Mouse (Mus musculus) stomach, postnatal 0 days (tissue): ENCODE measurements at regions not wholly inside any gene's neighbourhood (a gene's known extent, or its start where the extent isn't known, plus 50 kb on each side); places are given as distances from the start of the nearest gene placed in this dataset.

Experiments used
- ATAC-seq: fragments of 200-750 bp; cut with Nextera tagmentation; 2 replicates; pipeline ENCODE4 v1.8.0; 2017; ENCODE audit not compliant: low FRiP score, low TSS enrichment
- DNase-seq: peaks from one replicate; pipeline ENCODE4 v3.0.0-alpha.2; 2016; ENCODE audit warnings: low spot score
- H3K27ac ChIP-seq: fragments of 300-500 bp; sonication (generic); replicated peaks from 2 replicates; pipeline ENCODE4 v1.5.1; 2014; ENCODE audit warnings: mild to moderate bottlenecking, control low read depth
- H3K27me3 ChIP-seq: fragments of 300-500 bp; sonication (generic); 2 replicates; pipeline ENCODE4 v1.6.1; 2014; ENCODE audit warnings: low read length; ENCODE audit not compliant: control insufficient read depth, insufficient read depth
- H3K36me3 ChIP-seq: fragments of 300-500 bp; sonication (generic); 2 replicates; pipeline ENCODE4 v1.6.1; 2014; ENCODE audit warnings: low read length, mixed read lengths; ENCODE audit not compliant: control insufficient read depth, insufficient read depth
- H3K4me1 ChIP-seq: fragments of 300-500 bp; sonication (generic); replicated peaks from 2 replicates; pipeline ENCODE4 v1.6.1; 2014; ENCODE audit warnings: antibody characterized with exemption; ENCODE audit not compliant: control insufficient read depth, insufficient read depth
- H3K4me2 ChIP-seq: fragments of 300-500 bp; sonication (generic); replicated peaks from 2 replicates; pipeline ENCODE4 v1.6.1; 2014; ENCODE audit warnings: low read depth, mild to moderate bottlenecking, control low read depth, moderate library complexity
- H3K4me3 ChIP-seq: fragments of 300-500 bp; sonication (generic); 2 replicates; pipeline ENCODE4 v1.5.1; 2014; ENCODE audit warnings: low read depth, low read length, control low read depth
- H3K9ac ChIP-seq: fragments of 300-500 bp; sonication (generic); 2 replicates; pipeline ENCODE4 v1.6.1; 2014; ENCODE audit warnings: mild to moderate bottlenecking, low read length, control low read depth, mixed read lengths
- H3K9me3 ChIP-seq: fragments of 300-500 bp; sonication (generic); 2 replicates; pipeline ENCODE4 v1.6.1; 2016; ENCODE audit warnings: low read length; ENCODE audit not compliant: control insufficient read depth
- CTCF ChIP-seq: IDR thresholded peaks from 2 replicates; pipeline ENCODE4 v1.5.1; 2016; ENCODE audit warnings: antibody characterized with exemption, low read depth, mild to moderate bottlenecking, moderate library complexity
- EP300 ChIP-seq: optimal IDR thresholded peaks from 2 replicates; pipeline ENCODE3; 2016; ENCODE audit warnings: antibody characterized with exemption
- WGBS: fragments of 180-500 bp; shearing (Covaris S2); extraction: QIAGEN DNeasy Blood & Tissue Kit; methylation state at CpG from one replicate; pipeline ENCODE4 v1.1.7; 2014; 5-methylcytosine and 5-hydroxymethylcytosine counted together

DNA sequence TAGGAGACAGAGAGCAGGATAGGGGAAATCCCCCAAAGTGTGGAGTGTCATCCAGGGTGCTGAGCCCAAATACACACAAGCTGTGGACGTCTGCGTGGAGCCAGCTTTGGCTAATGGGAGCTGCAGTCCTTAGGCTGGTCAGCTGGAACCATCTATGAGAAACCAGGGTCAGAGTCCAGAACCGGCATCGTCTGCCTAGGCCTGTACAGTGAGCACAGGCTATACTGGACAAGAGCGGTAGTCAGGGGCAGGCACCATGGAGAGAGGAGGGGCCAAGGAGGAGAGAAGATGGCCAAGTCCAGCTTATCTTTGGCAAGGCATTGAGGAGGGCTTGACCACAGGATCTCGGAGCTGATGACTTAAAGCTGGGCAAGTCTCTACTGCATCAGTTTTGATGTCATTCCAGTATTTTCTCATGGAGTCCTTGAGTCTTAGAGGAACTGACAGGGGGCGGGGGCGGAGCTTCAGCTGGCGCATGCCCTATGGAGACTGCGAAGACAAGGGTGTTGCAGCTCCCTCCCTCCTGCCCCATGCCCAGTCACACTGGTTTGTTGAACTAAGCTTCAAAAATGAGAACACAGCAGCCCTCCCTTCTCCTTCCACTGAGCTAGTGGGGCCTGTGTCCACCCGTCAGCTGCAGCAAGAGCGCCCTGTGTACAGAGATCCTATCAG, 180.0 kb upstream of the Six2 start:
- no peak overlapping the region for H3K27ac ChIP-seq
- TF ChIP-seq CTCF (no peak), EP300 (no peak)
- no peaks in the 10 kb centered on the region; the same call in 1 of the 2 replicates for H3K27me3 ChIP-seq
- H3K4me2 ChIP-seq: no peak overlapping the region
- ATAC-seq (peak; percentile 46; the same call in 1 of the 2 replicates), DNase-seq (no peak)
- H3K36me3 ChIP-seq: no peaks in the 10 kb centered on the region
- no peak overlapping the region for H3K9ac ChIP-seq
- WGBS: 58% methylated on average over 12 of the region's 12 CpGs
- no peaks in the 10 kb centered on the region for H3K4me1 ChIP-seq
- H3K9me3 ChIP-seq: no peaks in the 10 kb centered on the region
- H3K4me3 ChIP-seq: no peak overlapping the region

DNA sequence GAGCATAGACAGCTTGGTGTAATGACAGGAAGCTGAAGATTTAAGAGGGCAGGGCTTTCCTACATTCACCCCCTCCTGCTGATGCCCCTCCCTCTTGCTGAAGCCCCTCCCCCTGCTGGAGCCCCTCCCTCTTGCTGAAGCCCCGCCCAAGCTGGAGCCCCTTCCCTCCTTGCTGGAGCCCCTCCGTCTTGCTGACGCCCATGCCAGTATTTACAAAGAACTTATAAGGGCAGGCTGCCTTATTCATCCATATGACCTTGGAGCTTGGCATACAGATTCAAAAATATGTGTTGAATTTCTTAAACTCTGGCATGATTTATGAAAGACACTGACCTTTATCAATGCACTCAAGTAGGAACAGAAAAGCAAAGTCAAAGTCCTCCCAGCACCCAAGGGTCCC, 178.5 kb upstream of the Six2 start:
- DNase-seq: no peak
- whole genome bisulfite sequencing: 54% methylated on average over 3 of the region's 3 CpGs
- Histone ChIP-seq H3K4me2 (no peak overlapping the region), H3K4me1 (no peaks in the 10 kb centered on the region), H3K9ac (no peak overlapping the region), H3K4me3 (no peak overlapping the region), H3K27me3 (no peaks in the 10 kb centered on the region; the same call in 1 of the 2 replicates), H3K36me3 (no peaks in the 10 kb centered on the region), H3K27ac (no peak overlapping the region), H3K9me3 (no peaks in the 10 kb centered on the region)
- no peak for ATAC-seq
- no peak for TF ChIP-seq CTCF
- TF ChIP-seq EP300: no peak

DNA sequence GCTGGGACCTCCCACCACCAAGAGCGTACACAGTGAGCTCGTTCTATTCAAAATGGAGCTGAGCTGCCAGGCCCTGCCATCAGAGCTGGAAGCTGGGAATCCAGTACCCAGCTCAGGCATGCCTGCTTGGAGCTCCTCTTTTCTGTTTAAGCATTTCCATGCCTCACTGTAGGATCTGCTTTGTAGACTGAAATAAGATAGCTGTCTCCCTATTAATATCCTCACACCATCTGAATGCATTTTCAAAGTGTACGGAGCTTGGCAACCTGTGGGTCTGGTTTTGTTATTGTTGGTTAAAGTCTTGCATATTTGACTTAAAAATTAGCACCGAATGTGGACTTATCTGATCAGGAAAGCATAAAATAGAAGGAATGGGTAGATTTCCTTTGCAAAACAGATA, 177.9 kb upstream of the Six2 start:
- Histone ChIP-seq H3K27me3 (no peaks in the 10 kb centered on the region), H3K4me1 (no peaks in the 10 kb centered on the region), H3K4me3 (no peak overlapping the region), H3K4me2 (no peak overlapping the region), H3K9me3 (no peaks in the 10 kb centered on the region), H3K27ac (no peak overlapping the region), H3K9ac (no peak overlapping the region), H3K36me3 (no peaks in the 10 kb centered on the region)
- no peak for TF ChIP-seq CTCF
- TF ChIP-seq EP300: no peak
- no peak for DNase-seq
- ATAC-seq: no peak
- WGBS: 91% methylated on average over 4 of the region's 4 CpGs

DNA sequence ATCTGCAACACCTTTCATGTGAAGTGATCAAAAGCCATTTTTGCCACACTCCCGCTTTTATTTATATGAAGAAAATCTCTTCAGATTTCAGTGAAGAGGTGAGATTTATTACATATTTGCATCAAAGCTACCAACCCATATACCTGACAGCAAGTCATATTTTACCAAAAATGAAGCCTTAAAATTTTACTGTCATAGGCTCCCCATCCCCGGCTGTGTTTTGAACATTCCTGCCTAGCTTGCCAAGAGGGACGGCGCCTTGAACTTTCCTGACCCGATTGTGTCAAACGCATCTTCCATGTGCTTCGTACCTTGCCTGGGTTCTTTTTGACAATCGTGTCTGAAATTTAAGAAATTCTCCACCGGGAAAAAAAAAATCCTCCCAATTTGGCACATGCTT, 173.3 kb upstream of the Six2 start:
- Histone ChIP-seq H3K4me1 (no peaks in the 10 kb centered on the region), H3K27ac (no peak overlapping the region), H3K9ac (no peak overlapping the region), H3K4me3 (no peak overlapping the region), H3K36me3 (no peaks in the 10 kb centered on the region), H3K9me3 (no peaks in the 10 kb centered on the region), H3K4me2 (no peak overlapping the region), H3K27me3 (no peaks in the 10 kb centered on the region)
- ATAC-seq (no peak), DNase-seq (no peak)
- WGBS: 75% methylated on average over 9 of the region's 9 CpGs
- TF ChIP-seq EP300 (no peak), CTCF (no peak)

DNA sequence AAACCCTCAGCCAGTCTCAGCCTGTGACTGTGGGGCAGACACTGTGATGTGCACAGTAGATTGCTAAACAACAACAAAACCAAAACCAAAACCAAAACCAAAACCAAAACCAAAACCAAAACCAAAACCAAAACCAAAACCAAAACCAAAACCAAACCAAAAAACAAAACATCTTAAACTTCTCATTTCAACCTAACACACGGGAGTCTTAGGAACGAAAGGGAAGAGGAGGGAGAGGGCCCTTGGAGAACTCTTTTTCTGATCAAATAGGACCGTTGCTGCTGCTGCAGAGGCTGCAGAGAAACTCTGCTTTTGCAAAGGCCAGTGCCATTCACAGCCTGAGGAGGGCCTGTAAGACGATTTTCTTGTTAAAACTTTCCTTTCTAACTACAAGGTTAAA, 172.7 kb upstream of the Six2 start:
- Histone ChIP-seq H3K27ac (no peak overlapping the region), H3K4me2 (no peak overlapping the region), H3K27me3 (no peaks in the 10 kb centered on the region), H3K9ac (no peak overlapping the region), H3K9me3 (no peaks in the 10 kb centered on the region), H3K4me3 (no peak overlapping the region), H3K4me1 (no peaks in the 10 kb centered on the region), H3K36me3 (no peaks in the 10 kb centered on the region)
- TF ChIP-seq CTCF (no peak), EP300 (no peak)
- DNase-seq: no peak
- no peak for ATAC-seq
- 67% methylated on average over 4 of the region's 4 CpGs for WGBS

DNA sequence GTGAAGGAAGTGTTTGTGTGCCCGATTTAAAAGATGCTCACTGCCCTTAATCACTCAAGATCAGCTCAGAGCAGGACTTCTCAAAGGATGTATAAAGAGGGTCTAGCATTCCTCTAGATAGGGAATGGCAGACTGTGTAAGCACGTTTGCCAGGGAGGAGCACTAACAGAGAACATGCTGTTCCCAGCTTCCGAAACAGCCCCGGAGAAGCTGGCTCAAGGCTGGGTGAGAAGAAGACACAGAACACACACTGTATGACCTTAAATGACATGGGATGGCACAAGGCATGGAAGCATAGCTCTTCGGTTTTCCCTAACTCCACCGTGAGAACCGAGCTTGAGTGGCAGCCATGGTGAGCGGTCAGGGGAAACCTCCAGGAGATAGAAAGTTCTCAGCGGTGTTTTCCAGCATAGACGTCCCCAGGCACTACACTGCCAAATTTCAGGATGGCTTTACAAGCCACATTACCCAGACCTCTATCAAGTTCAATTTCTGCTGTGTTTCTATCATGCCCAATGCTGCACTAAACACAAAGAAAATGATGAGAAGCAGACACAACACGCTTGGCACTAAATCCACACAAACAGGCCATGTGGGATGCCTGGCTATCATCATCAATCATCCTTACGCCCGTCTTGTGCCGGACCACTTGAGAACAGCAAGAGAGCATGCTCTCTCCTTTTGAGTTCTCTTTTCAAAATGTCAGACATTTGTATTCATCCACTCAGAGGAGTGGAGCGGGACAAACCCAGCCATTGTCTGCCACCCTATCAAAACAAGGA, 172.0 kb upstream of the Six2 start:
- no peak overlapping the region for H3K9ac ChIP-seq
- no peak overlapping the region for H3K4me2 ChIP-seq
- TF ChIP-seq EP300 (no peak), CTCF (no peak)
- ATAC-seq (no peak), DNase-seq (no peak)
- H3K27ac ChIP-seq: no peak overlapping the region
- no peaks in the 10 kb centered on the region for H3K9me3 ChIP-seq
- no peaks in the 10 kb centered on the region for H3K36me3 ChIP-seq
- WGBS: 77% methylated on average over 15 of the region's 15 CpGs
- H3K4me1 ChIP-seq: no peaks in the 10 kb centered on the region
- H3K4me3 ChIP-seq: no peak overlapping the region
- H3K27me3 ChIP-seq: no peaks in the 10 kb centered on the region
